Mouse (Mus musculus) MEL (cell line): ENCODE results near the gene Sytl3. TPM values are rescaled to one million over a fixed set of nuclear protein-coding genes. Genes with fewer than 3 reads are reported as not detected.

Source experiments
- DNase-seq: peaks from one replicate; pipeline ENCODE4 v3.0.0; 2011; ENCODE audit warnings: low read depth, low spot score
- H3K27ac ChIP-seq: 2 replicates; pipeline ENCODE4 v1.5.1; 2012; ENCODE audit warnings: low read depth, mild to moderate bottlenecking, control low read depth, low read length, moderate library complexity; ENCODE audit not compliant: control insufficient read depth
- H3K27me3 ChIP-seq, 2 experiments: fragments of 150-350 bp in 1 of 2; sonication (generic) in 1 of 2; 2 replicates each; pipeline ENCODE4 v1.6.1; 2012; ENCODE audit warnings: low read length in 2 of 2, mild to moderate bottlenecking in 2 of 2, improper control_type of control experiment in 1 of 2, moderate library complexity in 1 of 2; ENCODE audit not compliant: insufficient read depth in 2 of 2, control insufficient read depth in 1 of 2
- H3K36me3 ChIP-seq, 2 experiments: 2 replicates each; pipeline ENCODE4 v1.6.1; 2012 to 2014; ENCODE audit warnings: low read length in 2 of 2, improper control_type of control experiment in 1 of 2, inconsistent platforms in 1 of 2, mild to moderate bottlenecking in 1 of 2; ENCODE audit not compliant: insufficient read depth in 2 of 2, control insufficient read depth in 1 of 2
- H3K4me1 ChIP-seq, 2 experiments: fragments of 150-350 bp in 1 of 2; sonication (generic) in 1 of 2; 2 replicates each; pipeline ENCODE4 v1.6.1; 2012; ENCODE audit warnings: low read length in 2 of 2, improper control_type of control experiment in 1 of 2, mild to moderate bottlenecking in 1 of 2; ENCODE audit not compliant: insufficient read depth in 2 of 2, control insufficient read depth in 1 of 2
- H3K4me3 ChIP-seq, 2 experiments: fragments of 150-350 bp in 1 of 2; sonication (generic) in 1 of 2; 2 replicates each; pipeline ENCODE4 v1.5.1; 2012; ENCODE audit warnings: low read depth in 2 of 2, low read length in 2 of 2, mild to moderate bottlenecking in 2 of 2, moderate library complexity in 2 of 2, control low read depth in 1 of 2, improper control_type of control experiment in 1 of 2; ENCODE audit not compliant: control insufficient read depth in 1 of 2, insufficient read depth in 1 of 2
- H3K79me2 ChIP-seq: 2 replicates; pipeline ENCODE4 v1.6.1; 2012; ENCODE audit warnings: mild to moderate bottlenecking, low read length, moderate library complexity; ENCODE audit not compliant: control insufficient read depth, poor library complexity, insufficient read depth
- H3K9ac ChIP-seq: 2 replicates; pipeline ENCODE4 v1.6.1; 2012; ENCODE audit warnings: low read depth, mild to moderate bottlenecking, control low read depth, low read length, moderate library complexity; ENCODE audit not compliant: control insufficient read depth, poor library complexity, severe bottlenecking
- H3K9me3 ChIP-seq: fragments of 150-350 bp; sonication (generic); replicated peaks from 2 replicates; pipeline ENCODE4 v1.6.1; 2012; ENCODE audit warnings: mild to moderate bottlenecking, low read length, improper control_type of control experiment, moderate library complexity; ENCODE audit not compliant: insufficient read depth
- CHD2 ChIP-seq: IDR thresholded peaks from 2 replicates; pipeline ENCODE4 v1.6.1; 2011; ENCODE audit warnings: low read length, improper control_type of control experiment
- EP300 ChIP-seq, 2 experiments: IDR thresholded peaks; 2 replicates each; pipeline ENCODE4 v1.6.1; 2011; ENCODE audit warnings: improper control_type of control experiment in 2 of 2, low read length in 2 of 2, low read depth in 1 of 2, mild to moderate bottlenecking in 1 of 2
- ETS1 ChIP-seq: IDR thresholded peaks from 2 replicates; pipeline ENCODE4 v1.6.1; 2012; ENCODE audit warnings: low read depth, mild to moderate bottlenecking, inconsistent platforms, low read length, improper control_type of control experiment, moderate library complexity
- GATA1 ChIP-seq: IDR thresholded peaks from 2 replicates; pipeline ENCODE4 v1.6.1; 2011; ENCODE audit warnings: low read depth, low read length, improper control_type of control experiment
- JUND ChIP-seq: IDR thresholded peaks from 2 replicates; pipeline ENCODE4 v1.6.1; 2011; ENCODE audit warnings: low read depth, mild to moderate bottlenecking, improper control_type of control experiment, low read length
- MAFK ChIP-seq: IDR thresholded peaks from 2 replicates; pipeline ENCODE4 v1.6.1; 2011; ENCODE audit warnings: low read depth, mild to moderate bottlenecking, low read length, improper control_type of control experiment, borderline replicate concordance
- MAX ChIP-seq: IDR thresholded peaks from 2 replicates; pipeline ENCODE4 v1.6.1; 2011; ENCODE audit warnings: low read length, improper control_type of control experiment
- POLR2AphosphoS2 ChIP-seq: IDR thresholded peaks from 2 replicates; pipeline ENCODE4 v1.6.1; 2011; ENCODE audit warnings: low read length, improper control_type of control experiment
- TCF12 ChIP-seq: IDR thresholded peaks from 2 replicates; pipeline ENCODE4 v1.6.1; 2014; ENCODE audit warnings: low read depth, mild to moderate bottlenecking, inconsistent platforms, low read length, improper control_type of control experiment, moderate library complexity
- USF2 ChIP-seq, 2 experiments: IDR thresholded peaks; 2 replicates each; pipeline ENCODE4 v1.6.1; 2011 to 2012; ENCODE audit warnings: improper control_type of control experiment in 2 of 2, low read length in 2 of 2, borderline replicate concordance in 1 of 2, inconsistent platforms in 1 of 2, low read depth in 1 of 2, mild to moderate bottlenecking in 1 of 2; ENCODE audit not compliant: insufficient read depth in 1 of 2
- ZKSCAN1 ChIP-seq: IDR thresholded peaks from 2 replicates; pipeline ENCODE4 v1.6.1; 2012; ENCODE audit warnings: low read depth, mild to moderate bottlenecking, inconsistent platforms, low read length, improper control_type of control experiment, moderate library complexity
- ZNF384 ChIP-seq: IDR thresholded peaks from 2 replicates; pipeline ENCODE4 v1.6.1; 2012; ENCODE audit warnings: low read depth, mild to moderate bottlenecking, inconsistent platforms, low read length, improper control_type of control experiment
- polyA plus RNA-seq, 2 experiments: library from polyadenylated mRNA; stranded (reverse) in 1 of 2; unstranded in 1 of 2; fragments of >175 nt in 1 of 2; fragments of >200 nt in 1 of 2; gene quantifications; 2 replicates each; pipeline versions ENCODE4 v1.2.1 to v1.2.4; 2012; ENCODE audit warnings: low replicate concordance in 2 of 2, low read depth in 1 of 2; ENCODE audit not compliant: insufficient read length in 2 of 2, insufficient read depth in 1 of 2, missing spikeins in 1 of 2
- total RNA-seq: library from RNA; depleted of rRNA; stranded (reverse); fragments of 300-350 nt; gene quantifications from 2 replicates; pipeline ENCODE4 v1.2.3, GENCODE M21; 2012

The Sytl3 gene
- total and polyA plus RNA-seq, 3 experiments = not detected

GRCm38 (mm10) chr17:6741271-6741670 is 82.4 kb downstream of the Sytl3 start:
- H3K9me3 ChIP-seq = no peaks in the 10 kb centered on the region
- H3K9ac ChIP-seq = no peak overlapping the region
- no peaks in the 10 kb centered on the region for H3K27me3 ChIP-seq
- H3K4me3 ChIP-seq = no peak overlapping the region
- no peak for DNase-seq
- H3K27ac ChIP-seq = no peak overlapping the region
- peaks cover 3 to 9% of the 10 kb centered on the region in 2 experiments; a peak in 3 of 4 replicates for H3K36me3 ChIP-seq
- H3K4me1 ChIP-seq = peaks cover 3 to 10% of the 10 kb centered on the region in 2 experiments
- TF ChIP-seq JUND = no peak
- TF ChIP-seq ZKSCAN1 = no peak
- TF ChIP-seq TCF12 = no peak
- TF ChIP-seq MAFK = no peak
- no peak for TF ChIP-seq MAX
- no peak for TF ChIP-seq ZNF384
- TF ChIP-seq USF2 (IDR thresholded peaks at IDR 0.05; ENCODE audit: borderline replicate concordance in 1 of 2, insufficient read depth in 1 of 2, low read depth in 1 of 2, low read length in 2 of 2) = no peak
- TF ChIP-seq GATA1 = no peak
- no peak for TF ChIP-seq CHD2
- no peaks in the 10 kb centered on the region for H3K79me2 ChIP-seq

GRCm38 (mm10) chr17:6742083-6743038 is 83.5 kb downstream of the Sytl3 start:
- no peak overlapping the region for H3K4me3 ChIP-seq
- peaks cover 3 to 9% of the 10 kb centered on the region in 2 experiments; a peak in 3 of 4 replicates for H3K36me3 ChIP-seq
- H3K79me2 ChIP-seq = no peaks in the 10 kb centered on the region
- TF ChIP-seq POLR2AphosphoS2 (no peak), EP300 (IDR thresholded peaks at IDR 0.05; ENCODE audit: low read depth in 1 of 2, low read length in 2 of 2) (0 out of 4 replicates have a peak, but pooled peaks of 1 of the 2 experiments have one; percentile 21), ETS1 (0 out of 2 replicates have a peak, but pooled peaks have one; percentile 8)
- H3K4me1 ChIP-seq = peaks cover 3 to 10% of the 10 kb centered on the region in 2 experiments
- no peaks in the 10 kb centered on the region for H3K9me3 ChIP-seq
- no peak overlapping the region for H3K9ac ChIP-seq
- no peak overlapping the region for H3K27ac ChIP-seq
- no peaks in the 10 kb centered on the region for H3K27me3 ChIP-seq
- peak; percentile 85 for DNase-seq
